Mouse (Mus musculus) left cerebral cortex, postnatal 14 days (tissue): ENCODE data around the gene Zmym6. TPM values are rescaled to one million over a fixed set of nuclear protein-coding genes. Genes with fewer than 3 reads are reported as not detected.

Experiments
- DNase-seq, 2 experiments: peaks; one replicate each; pipeline ENCODE4 v3.0.0; 2021 to 2022; ENCODE audit warnings: low spot score in 2 of 2, mixed read lengths in 1 of 2
- intact Hi-C: fragments of 180-260 bp; cut with DNase I; formaldehyde crosslinking; loops from one replicate; pipeline ENCODE4 v1.15.1; 2025
- total RNA-seq, 2 experiments: library from RNA; stranded (reverse); gene quantifications; 2 replicates each; pipeline ENCODE4 v1.2.3; 2021

The Zmym6 gene
- total RNA-seq, 2 experiments from 2014 or later: 30.6 to 30.7 TPM

- intact Hi-C loops: loop anchor here (2.0 kb wide), 1 partner anchor 63 kb away; no protein-coding TSS in a partner anchor
- no peak for DNase-seq
Measured at GRCm38 (mm10) chr4:127172119-127172518, 94.9 kb downstream of the Zmym6 start.

GRCm38 (mm10) chr4:127172614-127173013 is 95.4 kb downstream of the Zmym6 start:
- DNase-seq: no peak
- intact Hi-C loops: loop anchor here (2.0 kb wide), 1 partner anchor 62 kb away; no protein-coding TSS in a partner anchor

GRCm38 (mm10) chr4:127173461-127173860 is 96.3 kb downstream of the Zmym6 start:
- no peak for DNase-seq
- intact Hi-C loops: loop anchor here (2.0 kb wide), 1 partner anchor 61 kb away; no protein-coding TSS in a partner anchor

Other genes with a start within 250 kb of the Zmym6 start
- gene Zmym4, start 109.2 kb upstream of the Zmym6 start, total RNA-seq: 10 to 100 TPM; 43.9 to 51.8 TPM
- 100 to 1,000 TPM; 260 to 278 TPM for gene Sfpq, start 56.1 kb upstream of the Zmym6 start, total RNA-seq
- 10 to 100 TPM; 12.4 to 13.8 TPM for gene Zmym1, start 16.2 kb upstream of the Zmym6 start, total RNA-seq
- 1 to 10 TPM; 3.8 to 4.0 TPM for gene Tmem35b, start 46.3 kb downstream of the Zmym6 start, total RNA-seq
- gene Dlgap3, start 91.8 kb downstream of the Zmym6 start, total RNA-seq: 100 to 1,000 TPM; 401 to 410 TPM
- 10 to 100 TPM; 47.2 to 47.6 TPM for gene Smim12, start 166.4 kb downstream of the Zmym6 start, total RNA-seq
- gene Gja4, start 236.7 kb downstream of the Zmym6 start, total RNA-seq: 1 to 10 TPM; 7.8 TPM